Mouse (Mus musculus) layer of hippocampus, postnatal 36 days (tissue): ENCODE results near the gene Nccrp1. TPM values are rescaled to one million over a fixed set of nuclear protein-coding genes. Genes with fewer than 3 reads are reported as not detected.
"Not testable (repeated sequence)": the region's sequence is repeated elsewhere in the genome, so short reads cannot be mapped to it uniquely, and the experiment has no call there.

Experiments
- DNase-seq, 2 experiments: peaks; one replicate each; pipeline ENCODE4 v3.0.0; 2022
- total RNA-seq, 2 experiments: library from RNA; stranded (reverse); gene quantifications; 2 replicates each; pipeline ENCODE4 v1.2.3; 2021

Gene Nccrp1
- total RNA-seq, 2 experiments from 2014 or later, result 0.48 to 0.52 TPM

DNA sequence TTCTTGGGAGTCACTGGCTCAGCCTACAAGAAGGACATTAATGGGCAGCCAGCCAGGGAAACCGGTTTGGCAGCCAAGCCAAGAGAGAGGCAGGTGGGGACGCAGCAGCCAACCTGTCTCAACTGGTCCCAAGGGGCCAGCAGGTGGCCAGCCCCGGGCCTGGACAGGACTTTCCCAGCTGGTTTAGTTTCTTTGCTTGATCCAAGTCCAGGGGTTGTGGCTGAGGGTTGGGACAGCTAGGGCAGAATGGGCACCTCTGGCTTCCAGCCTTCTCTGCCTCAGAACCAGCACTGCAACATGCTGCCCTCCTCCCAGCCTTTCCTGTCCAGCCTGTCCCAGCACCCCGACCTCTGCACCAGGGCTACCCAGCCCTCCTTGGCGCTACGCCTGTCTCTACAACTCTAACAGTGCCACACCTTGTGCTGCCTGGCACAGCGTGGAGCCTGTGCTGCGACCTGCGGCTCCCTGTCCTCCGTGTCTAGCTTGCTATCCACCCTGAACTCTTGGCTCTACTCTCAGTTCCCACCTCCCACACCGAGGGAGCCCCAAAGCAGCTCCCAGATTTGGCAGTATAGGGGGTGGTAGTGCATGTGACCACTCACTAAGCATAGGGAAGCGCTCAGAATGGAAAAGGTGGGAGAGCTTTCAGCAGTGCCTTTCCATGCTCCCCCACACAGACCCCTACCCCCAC, 23.4 kb upstream of the Nccrp1 start:
- no peak for DNase-seq

DNA sequence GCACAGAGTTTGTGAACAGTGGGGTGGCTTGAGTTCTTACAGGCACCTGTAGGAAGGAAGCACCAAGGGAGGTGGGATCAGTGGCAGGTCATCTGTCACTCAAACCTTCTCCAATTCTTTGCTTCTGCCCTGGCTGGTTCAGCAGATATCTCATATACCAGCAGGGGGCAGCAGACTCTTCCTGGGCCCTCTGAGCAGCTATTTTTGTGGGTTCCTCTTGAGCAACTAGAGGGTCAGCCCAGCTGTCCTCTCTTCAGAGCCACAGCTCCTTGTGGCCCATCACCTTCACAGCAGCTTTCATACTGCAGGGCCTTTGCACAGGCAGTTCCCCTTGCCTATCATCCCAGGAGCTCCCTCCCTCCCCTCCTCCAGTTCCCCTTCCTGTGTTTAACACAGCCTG, 21.2 kb upstream of the Nccrp1 start:
- peak; percentile 62 for DNase-seq

DNA sequence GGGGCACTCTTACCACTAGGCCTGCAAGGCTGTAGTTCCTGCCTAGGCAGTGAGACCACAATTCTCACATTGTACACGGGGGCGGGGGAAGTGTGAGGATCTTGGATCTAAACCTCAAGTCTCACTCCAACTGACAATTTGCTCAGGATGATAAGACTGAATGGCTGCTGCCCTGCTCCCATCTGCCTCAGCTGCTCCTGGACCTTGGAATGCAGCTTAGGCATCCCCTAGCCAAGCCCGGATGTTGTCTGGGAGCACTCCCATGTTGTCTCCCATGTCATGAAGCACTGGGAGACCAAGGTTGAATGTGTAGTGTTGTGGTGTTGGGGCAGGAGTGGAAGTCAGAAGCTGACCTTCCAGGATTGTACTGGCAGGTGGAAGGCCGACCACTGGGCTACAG, 20.5 kb upstream of the Nccrp1 start:
- no peak for DNase-seq

DNA sequence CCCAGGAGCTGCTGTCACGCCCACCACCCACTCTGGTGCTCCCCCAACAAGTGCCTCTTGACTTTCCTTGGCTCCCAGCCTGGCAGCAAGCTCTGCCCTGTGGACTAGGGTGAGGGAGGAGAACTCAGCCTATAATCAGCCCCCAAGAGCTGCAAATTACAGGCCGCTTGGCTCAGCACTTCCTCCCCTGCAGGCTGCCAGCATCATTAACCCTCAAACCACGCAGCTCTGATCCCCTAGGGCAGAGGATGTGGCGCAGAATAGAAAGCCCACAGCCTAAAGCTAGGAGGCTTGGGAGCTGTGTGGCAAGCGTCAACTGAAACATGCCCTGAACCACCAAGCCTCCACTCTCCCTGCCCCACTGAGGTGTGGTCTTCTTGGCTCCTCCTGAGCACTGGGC, 18.4 kb upstream of the Nccrp1 start:
- DNase-seq, result no peak

DNA sequence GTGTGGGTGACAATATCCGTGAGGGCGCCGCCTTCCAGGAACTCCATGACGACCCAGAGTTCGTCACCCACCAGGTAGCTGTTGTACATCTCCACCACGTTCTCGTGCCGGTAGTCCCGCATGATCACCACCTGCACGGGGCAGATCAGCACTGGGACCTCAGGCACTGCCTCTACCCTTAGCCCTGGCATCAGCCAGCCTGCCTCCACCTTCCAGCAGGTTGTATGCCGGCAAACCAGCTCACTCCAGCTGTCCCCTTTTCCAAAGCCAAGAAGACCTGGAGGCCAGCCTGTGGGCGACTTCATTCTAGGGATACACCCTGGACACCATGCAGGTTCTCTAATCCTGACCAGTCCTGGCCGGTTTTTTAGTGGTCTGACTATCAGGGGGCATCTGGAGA, 15.9 kb upstream of the Nccrp1 start:
- DNase-seq, result no peak

DNA sequence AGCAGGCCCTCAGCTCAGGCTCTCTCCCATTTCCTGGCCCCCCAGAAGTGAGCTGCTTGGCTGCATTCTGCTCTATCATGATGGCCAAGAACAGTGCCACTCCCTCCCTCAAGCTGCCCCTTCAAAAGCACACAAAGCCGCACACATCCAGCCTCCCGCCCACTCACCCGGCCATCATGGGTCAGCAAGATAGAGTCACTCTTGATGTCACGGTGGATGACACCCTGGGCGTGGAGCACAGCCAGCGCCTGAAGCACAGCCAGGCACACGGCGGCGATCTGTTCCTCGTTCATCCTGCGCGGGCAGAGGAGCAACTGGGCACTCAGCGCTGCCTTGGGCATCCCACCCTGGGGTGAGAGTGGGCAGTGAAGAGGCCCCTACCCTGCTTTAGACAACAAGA, 15.3 kb upstream of the Nccrp1 start:
- peak in 1 of 2 experiments; percentile 1 for DNase-seq

DNA sequence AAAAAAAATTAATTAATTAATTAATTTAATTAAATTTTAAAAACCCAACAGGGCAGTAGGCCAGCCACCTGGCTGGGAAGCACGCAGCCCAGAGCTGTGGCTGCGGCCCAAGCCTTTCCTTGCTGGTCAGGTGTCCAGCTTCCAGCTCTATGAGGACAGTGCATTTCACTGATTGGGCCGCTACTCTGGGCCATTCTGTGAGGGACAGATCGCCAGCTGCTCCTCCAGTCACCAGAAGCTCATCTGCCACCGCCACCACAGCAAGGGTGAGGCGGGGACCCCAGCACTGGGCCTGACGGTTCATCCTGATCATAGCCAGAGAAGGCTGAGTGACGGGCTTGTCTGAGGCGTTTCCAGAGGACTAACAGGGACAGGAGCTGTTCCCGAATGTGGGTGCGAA, 14.9 kb upstream of the Nccrp1 start:
- DNase-seq, result peak in 1 of 2 experiments; percentile 1

DNA sequence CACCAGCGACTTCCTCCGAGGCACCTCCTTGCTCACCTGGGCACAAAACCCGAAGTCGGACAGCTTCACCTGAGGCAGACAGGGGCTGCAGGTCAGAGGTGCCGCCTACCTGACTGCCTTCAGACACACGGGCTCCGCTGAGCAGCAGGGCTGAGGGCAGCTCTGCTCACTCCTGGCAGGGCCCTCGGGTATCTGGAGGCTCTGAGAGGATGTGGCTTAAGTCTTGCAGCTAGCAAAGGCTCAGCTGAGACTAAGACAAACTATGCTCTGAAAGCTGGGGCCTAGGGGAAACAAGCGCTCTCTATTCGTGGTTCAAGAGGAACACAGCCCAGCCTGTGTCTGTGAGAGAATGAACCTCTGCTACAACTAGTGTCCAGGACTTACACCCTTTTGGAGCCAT, 13.8 kb upstream of the Nccrp1 start:
- peak in 1 of 2 experiments; percentile 6 for DNase-seq

DNA sequence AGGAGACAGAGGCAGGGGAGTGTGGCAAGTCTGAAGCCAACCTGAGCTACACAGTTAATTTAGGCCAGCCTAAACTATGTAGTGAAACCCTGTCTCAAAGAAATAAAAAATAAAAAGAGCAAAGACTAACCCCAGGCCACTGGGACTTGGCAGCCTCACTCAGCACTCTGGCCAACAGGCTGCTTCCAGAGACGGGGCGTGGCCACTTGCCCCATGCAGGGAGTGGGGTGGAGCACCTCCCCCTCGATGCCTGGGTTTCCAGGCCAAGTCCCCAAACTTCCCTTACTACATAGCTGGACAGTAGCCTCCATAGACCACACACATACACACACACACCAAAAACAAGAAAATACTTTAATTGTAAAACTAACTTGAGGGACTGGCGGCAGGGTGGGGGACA, 11.4 kb upstream of the Nccrp1 start:
- peak in 1 of 2 experiments; percentile 8 for DNase-seq

DNA sequence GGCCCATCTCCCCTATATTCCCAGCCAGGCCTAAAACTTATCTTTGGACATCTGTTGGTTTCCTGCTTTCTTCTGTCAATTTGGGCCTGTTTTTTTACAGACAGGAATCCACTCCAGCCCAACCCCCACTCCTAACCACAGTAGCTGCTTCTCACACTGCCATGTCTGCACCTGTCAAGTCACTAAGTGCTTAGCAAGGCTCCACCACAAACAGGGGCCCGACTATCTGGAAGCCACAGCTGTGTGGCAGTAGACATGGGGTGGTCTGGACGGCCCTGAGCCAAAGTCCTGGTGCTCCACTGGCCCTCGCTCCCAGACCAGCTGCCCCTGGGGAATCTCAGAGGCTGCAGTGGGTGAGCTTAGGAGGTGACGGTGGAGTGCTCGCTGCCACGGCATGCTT, 10.7 kb upstream of the Nccrp1 start:
- no peak for DNase-seq

DNA sequence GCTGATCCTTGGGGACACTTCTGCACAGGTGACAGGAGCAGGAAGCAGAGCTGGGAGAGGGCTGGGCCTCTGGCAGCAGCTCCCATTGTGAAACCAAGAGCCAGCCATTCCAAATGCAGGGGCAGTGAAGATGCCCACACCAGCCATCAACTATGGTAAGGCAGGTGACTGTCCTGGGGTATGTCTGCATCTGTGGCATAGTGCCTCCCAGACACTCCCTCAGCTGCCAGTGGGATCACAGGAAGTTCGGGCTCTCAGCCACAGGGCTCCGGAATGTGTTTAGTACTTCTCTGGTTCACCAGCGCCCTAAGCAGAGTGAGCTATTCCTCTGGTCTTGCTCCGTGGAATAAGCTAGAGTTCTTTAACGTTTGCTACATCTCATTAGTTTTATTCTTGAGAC, 10.0 kb upstream of the Nccrp1 start:
- no peak for DNase-seq

DNA sequence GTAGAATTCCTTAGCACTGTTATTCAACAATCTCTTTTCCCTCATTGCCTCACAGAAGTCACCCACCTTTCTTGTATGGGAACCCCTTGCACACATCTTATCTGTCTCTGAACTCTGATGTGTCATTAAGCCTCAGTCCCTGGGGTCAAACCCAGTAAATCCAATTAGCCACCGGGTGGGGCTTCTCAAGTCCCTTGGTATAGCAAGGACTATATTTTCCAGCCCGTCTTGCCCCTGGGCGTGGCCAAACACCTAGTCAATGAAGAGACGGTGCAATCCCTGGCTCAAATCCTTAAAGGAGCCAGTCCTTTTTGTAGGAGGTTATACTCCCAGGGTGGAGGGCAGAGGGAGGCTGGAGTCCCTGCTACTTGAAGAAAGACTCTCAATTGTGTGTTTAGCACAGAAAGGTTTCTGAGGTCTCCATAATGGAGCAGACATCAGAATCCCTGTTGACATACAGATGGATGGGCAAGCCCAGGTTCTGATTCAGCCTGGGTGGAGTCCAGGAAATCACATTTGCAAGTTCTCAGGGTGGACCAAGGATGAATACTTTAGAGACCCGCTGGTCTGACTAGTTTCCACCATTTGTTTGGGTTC, 9.0 kb upstream of the Nccrp1 start:
- no peak for DNase-seq

DNA sequence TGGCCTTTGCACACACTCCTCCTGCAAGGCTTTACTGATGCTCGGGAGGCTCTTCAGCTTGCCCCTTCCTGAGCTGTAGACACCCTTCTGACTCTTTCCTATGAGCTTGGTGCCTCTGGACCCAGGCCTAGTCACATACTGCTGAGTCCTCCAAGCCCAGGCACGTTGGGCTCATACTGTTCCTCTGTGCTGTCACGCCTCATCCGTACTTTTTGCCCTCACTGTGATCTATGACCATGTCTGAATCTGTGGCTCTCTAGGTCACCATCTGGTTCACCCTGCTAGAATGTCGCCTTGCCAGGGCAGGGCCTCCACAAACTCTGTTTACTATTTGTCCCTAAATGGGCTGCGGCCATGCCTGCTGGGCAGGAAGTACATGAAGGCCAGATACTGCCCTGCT, 6.0 kb upstream of the Nccrp1 start:
- no peak for DNase-seq

DNA sequence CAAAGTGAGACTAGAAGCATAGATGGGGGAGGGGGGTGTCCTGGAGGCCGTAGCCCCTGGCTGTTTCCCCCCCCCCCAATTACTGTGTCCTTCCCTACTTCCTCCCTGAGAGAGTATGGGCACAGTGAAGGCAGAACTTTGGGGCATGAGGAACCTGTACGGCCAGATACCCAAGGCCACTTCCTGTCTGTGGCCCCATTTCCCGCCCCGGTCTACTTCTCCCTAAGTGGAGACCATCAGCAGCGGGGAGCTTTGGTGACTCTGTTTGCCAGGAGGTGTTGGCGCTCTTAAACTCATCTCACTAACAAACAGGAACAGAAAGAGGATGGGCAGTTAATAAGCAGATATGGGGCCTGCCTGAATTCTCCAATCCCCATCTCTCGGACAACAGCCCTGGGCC, 574 bp upstream of the Nccrp1 start:
- DNase-seq, result no peak

DNA sequence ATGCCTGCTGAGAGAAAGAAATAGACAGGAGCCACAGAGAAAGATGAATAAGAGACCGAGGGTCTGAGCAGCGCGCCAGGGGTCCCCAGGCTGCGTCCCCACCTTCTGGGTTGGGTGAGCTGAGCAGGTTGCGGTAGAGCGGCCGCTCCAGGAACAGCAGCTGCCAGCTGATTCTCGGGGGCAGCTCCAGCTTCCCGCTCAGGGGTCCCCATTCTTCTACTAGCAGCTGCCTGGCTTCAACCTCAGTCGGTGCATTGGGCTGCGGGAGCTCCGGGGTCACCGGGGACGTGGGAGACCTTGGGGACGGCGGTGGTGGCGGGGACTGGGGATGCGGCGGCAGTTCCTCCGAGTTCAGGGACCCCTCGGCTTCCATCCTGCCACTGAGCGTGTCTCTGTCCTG, 405 bp downstream of the Nccrp1 start:
- no peak for DNase-seq

DNA sequence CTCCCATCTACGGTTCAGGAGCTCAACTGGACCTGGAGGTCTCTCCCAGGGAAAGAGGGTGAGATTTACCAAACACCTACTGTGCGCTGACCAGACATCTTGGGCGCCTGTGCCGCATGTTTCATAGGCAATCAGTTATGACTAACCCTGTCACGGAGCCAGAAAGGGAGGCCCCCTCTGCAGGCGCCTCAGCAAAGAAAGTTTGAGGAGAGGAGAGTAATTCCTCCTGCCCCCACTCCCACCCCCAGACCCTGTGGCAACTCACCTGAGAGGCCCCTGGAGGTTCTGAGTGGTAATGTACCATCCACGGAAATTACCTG, 1.2 kb downstream of the Nccrp1 start:
- DNase-seq, result no peak

DNA sequence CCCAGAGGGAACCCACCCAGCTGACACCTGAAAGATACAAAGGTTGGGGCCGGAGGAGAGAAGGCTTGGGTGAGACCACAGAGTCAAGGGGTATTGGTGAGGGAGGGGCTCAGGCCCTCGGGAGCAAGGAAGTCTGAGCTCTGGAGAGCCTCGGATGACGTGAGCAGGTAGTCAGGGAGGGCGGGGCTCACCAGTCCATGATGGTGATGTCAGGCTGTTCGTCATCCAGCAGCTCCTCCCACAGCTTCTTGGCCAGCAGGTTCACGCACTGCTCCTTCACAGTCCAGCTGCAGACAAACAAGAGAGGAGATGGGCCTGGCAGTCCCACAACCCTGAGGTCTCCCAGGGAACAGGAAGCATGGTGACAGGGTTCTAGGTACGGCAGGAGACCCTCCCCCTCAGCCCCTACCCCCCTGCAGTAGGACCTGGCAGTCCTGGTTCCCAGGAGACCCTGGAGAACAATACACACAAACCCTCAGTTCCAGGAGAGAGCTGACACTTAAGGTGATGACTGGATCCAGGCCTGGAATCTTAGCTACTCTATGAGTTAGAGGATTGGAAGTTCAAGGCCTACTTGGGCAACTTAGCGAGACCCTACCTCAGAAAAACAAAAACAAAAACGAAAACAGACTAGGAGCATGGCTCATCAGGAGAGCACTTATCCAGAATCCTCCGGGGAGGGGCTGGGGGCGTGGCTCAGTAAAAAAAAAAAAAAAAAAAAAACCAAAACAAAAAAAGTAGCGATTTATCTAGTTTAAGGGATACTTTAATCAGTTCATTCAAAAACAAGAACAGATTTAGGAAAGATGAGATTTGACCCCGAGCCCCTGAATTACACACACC, 1.8 kb downstream of the Nccrp1 start:
- DNase-seq, result no peak

DNA sequence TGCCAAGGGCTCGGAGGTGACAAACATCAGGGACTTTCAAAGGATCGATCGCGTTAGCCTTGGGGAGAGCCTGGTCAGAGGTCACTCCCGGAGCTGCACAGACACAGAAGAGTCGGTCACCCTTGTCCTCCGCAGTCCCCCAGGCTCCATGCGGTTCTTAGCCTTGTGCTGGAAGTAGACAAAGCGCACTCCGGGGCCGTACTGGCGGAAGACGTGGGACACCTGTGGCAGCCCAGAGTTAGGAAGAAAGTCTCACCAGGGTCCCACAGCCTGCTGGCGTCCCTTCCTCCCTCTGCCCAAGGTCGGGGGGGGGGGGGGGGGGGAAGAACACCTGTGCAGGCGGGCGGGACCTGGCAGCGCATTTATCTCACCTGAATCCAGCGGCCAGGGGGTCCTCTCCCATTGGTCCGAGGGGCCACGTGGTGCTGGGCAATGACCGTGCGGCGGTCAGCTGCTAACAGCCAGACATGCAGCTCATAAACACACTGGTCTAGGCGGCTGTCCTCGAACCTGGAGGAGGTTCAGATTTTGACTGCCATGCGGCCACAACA, 2.9 kb downstream of the Nccrp1 start:
- DNase-seq, result no peak

DNA sequence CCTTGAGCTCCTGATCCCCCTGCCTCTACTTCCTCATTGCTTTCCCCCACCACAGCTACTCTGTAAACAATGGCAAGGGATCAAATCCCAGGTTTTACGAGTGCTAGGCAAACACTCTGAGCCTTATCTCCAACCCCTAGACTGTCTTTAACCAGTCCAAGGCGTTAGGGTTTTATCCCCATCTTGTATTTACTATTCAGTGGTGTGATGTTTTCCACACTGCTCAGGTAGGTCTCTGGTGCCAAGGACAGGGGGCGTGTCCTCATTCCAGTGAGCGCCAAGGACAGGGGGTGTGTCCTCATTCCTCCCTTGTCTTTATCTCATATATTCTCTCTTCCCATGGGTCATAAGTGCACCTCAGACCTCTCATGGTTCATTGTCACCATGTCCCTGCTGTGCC, 6.5 kb downstream of the Nccrp1 start, which contains the start of gene Sycn:
Gene Sycn (plus strand): TSS at position 360 of the 400 bp plus-strand sequence.
- DNase-seq, result no peak

DNA sequence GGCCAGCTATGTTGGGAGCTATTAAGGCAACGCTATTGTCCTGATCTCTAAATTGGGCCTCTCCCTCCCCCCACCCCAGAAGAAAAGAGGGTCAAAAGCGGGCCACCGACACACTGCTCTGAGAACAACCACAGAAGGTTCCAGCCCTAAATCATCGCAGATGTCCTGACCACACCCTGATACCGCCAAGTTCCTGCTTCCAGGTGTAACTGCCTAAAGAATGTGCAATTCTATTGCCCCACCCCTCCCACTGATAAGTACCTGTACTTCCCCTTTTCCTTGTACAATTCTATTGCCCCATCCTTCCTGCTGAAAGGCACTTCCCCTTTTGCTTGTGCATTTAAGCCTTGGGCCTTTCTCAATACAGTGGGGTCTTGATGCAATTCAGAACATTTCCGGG, 8.2 kb downstream of the Nccrp1 start:
- DNase-seq, result not testable (repeated sequence)

DNA sequence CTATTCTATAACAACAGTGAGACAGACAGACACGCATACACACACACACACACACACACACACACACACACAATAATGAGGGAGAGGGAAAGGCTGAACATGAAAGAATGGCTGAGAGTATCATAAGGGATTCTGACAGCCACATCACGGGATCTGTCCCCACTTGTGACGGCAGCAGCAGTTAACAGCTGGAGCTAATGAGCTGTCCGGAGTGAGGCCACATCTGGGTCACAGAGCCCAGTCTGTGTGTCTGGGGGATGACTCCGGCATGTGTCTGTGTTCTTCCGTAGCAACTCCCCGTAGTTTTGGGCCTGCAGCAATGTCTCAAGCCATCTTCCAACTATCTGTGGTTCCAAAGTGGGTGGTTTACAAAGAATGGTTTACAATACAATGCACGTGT, 15.0 kb downstream of the Nccrp1 start:
- no peak for DNase-seq

DNA sequence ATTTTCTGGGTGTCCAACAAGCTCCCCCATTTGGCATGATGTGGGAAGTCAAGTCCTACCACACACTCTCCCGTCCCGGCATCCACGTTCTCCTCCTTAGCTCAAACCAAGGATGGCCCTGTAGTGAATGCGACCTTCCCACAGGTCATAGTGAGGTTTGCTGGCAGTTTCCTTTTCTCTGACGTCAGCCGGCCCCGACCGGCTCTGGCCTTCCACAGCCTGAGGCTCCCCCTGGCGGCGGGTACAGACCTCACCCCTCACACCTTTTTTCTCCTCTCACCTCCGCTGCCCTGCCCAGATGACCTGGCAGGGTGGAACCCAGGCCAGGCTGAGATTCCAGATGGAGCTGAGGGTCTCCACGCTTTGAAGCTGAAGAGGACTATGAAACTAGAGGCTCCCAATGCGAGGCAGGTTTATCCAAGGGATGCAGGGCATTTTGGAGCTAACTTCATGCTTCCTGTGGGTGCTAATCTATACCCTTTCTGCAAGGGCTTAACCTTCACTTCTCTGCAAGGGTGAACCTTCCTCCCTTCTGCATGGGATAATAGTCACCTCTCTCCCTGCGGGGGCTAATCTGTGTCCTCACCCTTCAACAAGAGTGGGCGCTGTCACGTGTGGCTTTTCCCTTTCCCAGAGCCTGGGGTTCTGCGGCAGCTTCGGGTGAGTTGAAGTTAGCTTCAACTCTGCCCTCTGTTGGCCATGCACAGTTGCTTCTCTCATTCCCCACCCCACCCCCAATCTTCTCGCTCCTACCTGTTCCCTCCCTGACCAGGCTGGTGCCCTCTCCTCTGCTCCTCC, 18.9 kb downstream of the Nccrp1 start:
- peak; percentile 50 to 57 for DNase-seq

DNA sequence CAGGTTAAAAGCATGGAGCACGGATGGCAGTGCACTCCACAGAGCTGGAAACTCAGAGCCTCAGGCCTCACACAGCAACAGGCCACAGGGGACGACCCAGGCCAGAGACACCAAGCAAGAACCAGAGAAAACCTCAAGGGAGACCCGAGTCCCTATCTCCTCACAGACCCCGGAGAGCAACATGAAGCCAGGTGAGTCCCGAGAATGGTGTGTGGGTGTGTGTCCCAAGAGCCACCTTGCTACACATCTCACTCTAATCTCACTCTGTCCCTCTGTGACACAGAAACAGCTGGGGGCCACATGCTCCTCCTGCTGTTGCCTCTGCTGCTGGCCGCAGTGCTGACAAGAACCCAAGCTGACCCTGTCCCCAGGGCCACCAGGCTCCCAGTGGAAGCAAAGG, 24.5 kb downstream of the Nccrp1 start, which contains the start of gene Ifnl3:
Gene Ifnl3 (plus strand): TSS at position 301 of the 400 bp plus-strand sequence.
- not testable (repeated sequence) for DNase-seq
